Mouse (Mus musculus) neural tube, embryonic 14.5 days (tissue): ENCODE measurements around the gene Mitf. TPM values are rescaled to one million over a fixed set of nuclear protein-coding genes. Genes with fewer than 3 reads are reported as not detected.

Source experiments
- ATAC-seq: fragments of 200-750 bp; cut with Nextera tagmentation; 2 replicates; pipeline ENCODE4 v1.8.0; 2017; ENCODE audit warnings: low read depth, mild to moderate bottlenecking, moderate TSS enrichment, moderate library complexity
- H3K27ac ChIP-seq: fragments of 300-500 bp; sonication (generic); 2 replicates; pipeline ENCODE4 v1.5.1; 2014; ENCODE audit warnings: low read depth, mild to moderate bottlenecking, control low read depth, low read length, moderate library complexity, mixed read lengths
- H3K27me3 ChIP-seq: fragments of 300-500 bp; sonication (generic); 2 replicates; pipeline ENCODE4 v1.6.1; 2014; ENCODE audit warnings: low read length; ENCODE audit not compliant: control insufficient read depth, insufficient read depth
- H3K36me3 ChIP-seq: fragments of 300-500 bp; sonication (generic); 2 replicates; pipeline ENCODE4 v1.6.1; 2014; ENCODE audit warnings: low read length, mixed read lengths; ENCODE audit not compliant: control insufficient read depth, insufficient read depth
- H3K4me1 ChIP-seq: fragments of 300-500 bp; sonication (generic); 2 replicates; pipeline ENCODE4 v1.6.1; 2014; ENCODE audit warnings: low read length; ENCODE audit not compliant: control insufficient read depth, insufficient read depth
- H3K4me2 ChIP-seq: fragments of 300-500 bp; sonication (generic); 2 replicates; pipeline ENCODE4 v1.6.1; 2014; ENCODE audit warnings: mild to moderate bottlenecking, low read depth, low read length, control low read depth
- H3K4me3 ChIP-seq: fragments of 300-500 bp; sonication (generic); 2 replicates; pipeline ENCODE4 v1.5.1; 2014; ENCODE audit warnings: low read depth, low read length, control low read depth, mixed read lengths
- H3K9ac ChIP-seq: fragments of 300-500 bp; sonication (generic); replicated peaks from 2 replicates; pipeline ENCODE4 v1.6.1; 2014; ENCODE audit warnings: low read depth, mild to moderate bottlenecking, control low read depth, low read length, mixed read lengths
- H3K9me3 ChIP-seq: fragments of 300-500 bp; sonication (generic); 2 replicates; pipeline ENCODE4 v1.6.1; 2016; ENCODE audit warnings: low read length; ENCODE audit not compliant: control insufficient read depth
- WGBS: fragments of 180-500 bp; shearing (Covaris S2); extraction: QIAGEN DNeasy Blood & Tissue Kit; methylation state at CpG from one replicate; pipeline ENCODE4 v1.1.7; 2014; 5-methylcytosine and 5-hydroxymethylcytosine counted together
- polyA plus RNA-seq: library from polyadenylated mRNA; unstranded; fragments of >200 nt; fragmentation: Nextera tagmentation; extraction: Ambion mirVana; gene quantifications from 2 replicates; pipeline ENCODE4 v1.2.1, GENCODE M21; 2014

Gene Mitf
- polyA plus RNA-seq, 1 experiment from 2014 or later: 1.6 TPM

- no peaks in the 10 kb centered on the region for H3K36me3 ChIP-seq
- no peak overlapping the region for H3K4me3 ChIP-seq
- WGBS: 90% methylated on average over 4 of the region's 4 CpGs
- H3K27ac ChIP-seq: no peak overlapping the region
- no peak overlapping the region for H3K4me2 ChIP-seq
- H3K27me3 ChIP-seq: no peaks in the 10 kb centered on the region
- no peak for ATAC-seq
- H3K9ac ChIP-seq: no peak overlapping the region
- no peaks in the 10 kb centered on the region for H3K9me3 ChIP-seq
- no peaks in the 10 kb centered on the region for H3K4me1 ChIP-seq
Measured at GRCm38 (mm10) chr6:97832501-97832900, 25.6 kb downstream of the Mitf start.

DNA sequence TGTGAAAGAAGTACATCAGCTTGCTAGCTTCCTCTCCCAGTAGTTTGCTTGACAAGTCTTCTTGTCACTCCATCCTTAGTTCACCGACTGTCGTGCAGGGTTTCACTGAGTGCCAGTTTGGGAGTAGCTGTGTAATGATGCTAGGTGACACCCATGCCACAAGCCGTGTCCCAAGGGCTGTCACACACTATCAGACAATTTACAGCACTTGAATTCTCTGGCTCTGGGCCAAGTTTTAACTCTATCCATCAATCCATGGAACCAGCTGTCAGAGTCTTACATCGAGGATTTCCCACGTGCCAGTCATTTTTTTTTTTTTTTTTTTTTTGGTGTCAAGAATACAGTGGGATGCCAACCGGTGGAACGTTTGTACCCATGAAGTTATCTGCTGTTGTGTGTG, 29.3 kb downstream of the Mitf start:
- 74% methylated on average over 7 of the region's 7 CpGs for WGBS

DNA sequence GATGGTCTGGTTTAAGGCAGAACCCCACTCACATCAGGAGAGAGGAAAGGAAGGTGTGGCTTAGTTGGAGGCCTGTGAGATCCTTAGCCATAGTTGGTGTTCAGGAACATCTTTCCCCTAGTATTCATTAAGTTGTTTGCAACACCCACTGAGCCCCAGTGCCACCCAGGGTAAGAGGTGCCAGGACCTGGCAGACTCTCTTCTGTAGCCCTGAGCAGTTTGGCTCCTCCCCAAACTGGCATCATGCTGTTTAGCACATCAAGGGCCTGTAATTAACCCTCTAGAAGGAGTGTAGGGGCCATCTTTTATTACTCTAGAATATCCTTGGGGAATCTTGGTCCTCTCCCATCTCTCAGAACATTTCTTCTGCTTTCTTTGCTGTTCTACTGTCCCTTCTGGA, 30.9 kb downstream of the Mitf start:
- Histone ChIP-seq H3K9me3 (no peaks in the 10 kb centered on the region), H3K4me3 (no peak overlapping the region), H3K36me3 (no peaks in the 10 kb centered on the region), H3K4me1 (no peaks in the 10 kb centered on the region), H3K27me3 (no peaks in the 10 kb centered on the region), H3K27ac (no peak overlapping the region), H3K4me2 (no peak overlapping the region), H3K9ac (no peak overlapping the region)
- ATAC-seq: no peak

More for the DNA sequence above, 29.3 kb downstream of the Mitf start:
- Histone ChIP-seq H3K27me3 (no peaks in the 10 kb centered on the region), H3K4me3 (no peak overlapping the region), H3K4me2 (no peak overlapping the region), H3K9me3 (no peaks in the 10 kb centered on the region), H3K4me1 (no peaks in the 10 kb centered on the region), H3K36me3 (no peaks in the 10 kb centered on the region), H3K9ac (no peak overlapping the region), H3K27ac (no peak overlapping the region)
- no peak for ATAC-seq

GRCm38 (mm10) chr6:97839568-97839967, 32.7 kb downstream of the Mitf start:
- Histone ChIP-seq H3K4me1 (no peaks in the 10 kb centered on the region), H3K9me3 (no peaks in the 10 kb centered on the region), H3K4me3 (no peak overlapping the region), H3K27ac (no peak overlapping the region), H3K27me3 (no peaks in the 10 kb centered on the region), H3K9ac (no peak overlapping the region), H3K36me3 (no peaks in the 10 kb centered on the region), H3K4me2 (no peak overlapping the region)
- no peak for ATAC-seq

DNA sequence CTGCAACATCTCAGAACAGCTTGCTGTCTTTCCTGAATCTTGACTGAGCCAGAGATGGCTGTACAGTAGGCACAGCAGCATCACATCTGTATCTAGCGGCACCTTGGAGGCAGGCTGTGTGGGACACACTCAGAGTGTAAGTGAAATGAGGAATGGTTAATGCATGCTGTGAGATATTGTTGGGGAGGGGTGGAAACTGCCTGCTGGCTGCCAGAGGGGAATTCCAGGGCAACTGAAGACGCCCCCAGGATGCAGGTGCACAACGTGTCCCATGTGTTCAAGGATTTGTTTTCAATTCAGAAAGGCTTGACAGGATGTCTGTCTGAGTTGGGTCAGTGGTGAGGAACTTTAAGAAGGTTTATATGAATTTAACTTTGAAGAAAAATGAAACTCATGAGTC, 37.3 kb downstream of the Mitf start:
- H3K9ac ChIP-seq: no peak overlapping the region
- ATAC-seq: no peak
- H3K36me3 ChIP-seq: no peaks in the 10 kb centered on the region
- H3K9me3 ChIP-seq: no peaks in the 10 kb centered on the region
- no peak overlapping the region for H3K4me3 ChIP-seq
- no peaks in the 10 kb centered on the region for H3K27me3 ChIP-seq
- WGBS: 79% methylated on average over 3 of the region's 3 CpGs
- no peak overlapping the region for H3K4me2 ChIP-seq
- no peak overlapping the region for H3K27ac ChIP-seq
- no peaks in the 10 kb centered on the region for H3K4me1 ChIP-seq

DNA sequence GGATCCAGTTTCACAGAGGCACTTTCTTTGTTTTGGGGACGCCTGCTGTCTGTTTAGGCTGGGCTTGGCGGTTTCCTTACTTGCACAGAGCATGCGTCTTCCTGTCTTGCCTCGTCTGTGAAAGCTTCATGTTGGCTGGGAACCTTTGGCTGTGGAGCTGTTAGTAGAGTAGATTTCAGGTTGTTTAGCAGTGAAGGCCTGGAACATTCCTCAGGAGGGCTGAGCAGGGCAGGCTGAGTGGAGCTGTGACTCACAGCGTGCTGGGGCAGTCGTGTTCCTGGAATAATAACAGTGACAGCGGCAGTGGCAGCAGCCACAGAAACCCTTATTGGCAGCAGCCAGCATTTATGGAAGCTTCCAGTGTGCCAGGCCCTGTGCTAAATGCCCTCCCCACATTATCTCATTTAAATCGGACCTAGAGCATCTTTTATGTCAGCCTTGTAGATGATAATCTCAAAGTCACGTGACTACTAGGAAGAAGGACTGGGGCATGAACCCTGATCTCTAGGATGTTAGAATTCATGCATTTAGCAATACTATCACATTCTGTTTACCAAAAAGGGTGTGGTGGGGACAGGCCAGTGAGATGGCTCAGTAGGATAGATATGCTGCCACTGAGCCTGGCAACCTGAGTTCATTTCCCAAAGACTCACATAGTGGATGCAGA, 41.5 kb downstream of the Mitf start:
- ATAC-seq: no peak
- H3K36me3 ChIP-seq: no peaks in the 10 kb centered on the region
- no peak overlapping the region for H3K27ac ChIP-seq
- no peak overlapping the region for H3K9ac ChIP-seq
- no peaks in the 10 kb centered on the region for H3K4me1 ChIP-seq
- H3K9me3 ChIP-seq: no peaks in the 10 kb centered on the region
- no peak overlapping the region for H3K4me3 ChIP-seq
- 66% methylated on average over 9 of the region's 9 CpGs for WGBS
- no peaks in the 10 kb centered on the region for H3K27me3 ChIP-seq
- no peak overlapping the region for H3K4me2 ChIP-seq

DNA sequence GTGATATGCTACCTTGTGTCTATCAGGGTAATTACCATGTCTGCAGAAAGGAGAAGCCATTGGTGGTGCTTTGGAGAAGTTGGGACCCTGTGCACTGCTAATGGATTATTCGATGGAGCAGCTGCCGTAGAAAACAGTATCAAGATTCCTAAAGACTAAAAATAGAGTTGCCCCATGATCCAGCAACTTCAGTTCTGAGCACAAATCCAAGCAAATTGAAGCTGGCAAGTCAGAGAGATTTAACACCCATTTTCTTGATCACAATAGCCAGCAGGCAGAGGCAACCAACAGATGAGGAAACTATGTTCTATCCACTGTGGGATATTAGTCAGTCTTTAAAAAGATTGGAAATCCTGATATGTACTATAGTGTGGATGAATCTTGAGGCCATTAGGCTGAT, 47.4 kb downstream of the Mitf start:
- Histone ChIP-seq H3K27ac (no peak overlapping the region), H3K4me2 (no peak overlapping the region), H3K4me1 (no peaks in the 10 kb centered on the region), H3K9me3 (no peaks in the 10 kb centered on the region), H3K9ac (no peak overlapping the region), H3K27me3 (no peaks in the 10 kb centered on the region), H3K36me3 (no peaks in the 10 kb centered on the region), H3K4me3 (no peak overlapping the region)
- WGBS: 99% methylated on average over 2 of the region's 2 CpGs
- no peak for ATAC-seq

DNA sequence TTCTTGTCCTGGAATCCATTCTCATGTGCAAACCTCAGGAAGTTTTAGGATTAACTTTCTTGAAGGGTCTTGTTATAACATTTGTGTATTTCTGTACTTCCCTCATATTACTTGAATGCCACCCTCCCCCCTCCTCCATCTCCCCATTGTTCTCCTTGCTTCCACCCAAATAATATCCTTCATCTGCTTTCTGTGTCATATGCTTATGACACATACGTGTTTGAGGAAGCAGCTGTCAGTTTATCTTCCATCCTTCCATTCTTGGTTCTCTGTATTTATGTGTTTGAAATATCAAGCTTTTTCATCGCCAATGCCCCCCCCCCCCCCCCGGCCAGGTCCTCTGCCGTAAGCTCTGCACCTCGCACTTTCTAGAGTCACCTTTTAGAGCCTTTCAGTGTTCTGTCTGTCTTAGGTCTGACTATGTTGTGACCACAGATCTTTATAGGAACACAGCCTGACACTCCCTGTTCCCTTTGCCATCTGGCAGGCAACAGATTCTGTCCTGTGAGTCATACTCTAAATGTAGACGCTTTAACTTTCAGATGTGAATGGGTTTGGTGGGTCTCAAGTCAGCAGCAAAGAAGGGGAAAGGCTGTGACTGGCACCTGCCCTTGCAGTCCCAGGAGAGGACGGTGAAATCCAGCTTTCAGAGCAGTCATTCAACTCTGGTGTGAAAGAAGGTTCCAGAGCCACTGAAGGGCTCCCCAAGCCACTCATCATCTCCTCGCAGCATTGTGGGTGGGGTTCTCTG, 48.7 kb downstream of the Mitf start:
- 88% methylated on average over 8 of the region's 8 CpGs for WGBS
- H3K4me3 ChIP-seq: no peak overlapping the region
- no peak overlapping the region for H3K9ac ChIP-seq
- no peaks in the 10 kb centered on the region for H3K4me1 ChIP-seq
- H3K4me2 ChIP-seq: no peak overlapping the region
- H3K27me3 ChIP-seq: no peaks in the 10 kb centered on the region
- no peaks in the 10 kb centered on the region for H3K36me3 ChIP-seq
- no peaks in the 10 kb centered on the region for H3K9me3 ChIP-seq
- H3K27ac ChIP-seq: no peak overlapping the region
- ATAC-seq: no peak

GRCm38 (mm10) chr6:97856502-97856901, 49.6 kb downstream of the Mitf start:
- no peak overlapping the region for H3K4me2 ChIP-seq
- no peaks in the 10 kb centered on the region for H3K27me3 ChIP-seq
- ATAC-seq: no peak
- H3K36me3 ChIP-seq: no peaks in the 10 kb centered on the region
- H3K27ac ChIP-seq: no peak overlapping the region
- no peak overlapping the region for H3K4me3 ChIP-seq
- no peaks in the 10 kb centered on the region for H3K4me1 ChIP-seq
- 86% methylated on average over 8 of the region's 8 CpGs for WGBS
- H3K9me3 ChIP-seq: no peaks in the 10 kb centered on the region
- H3K9ac ChIP-seq: no peak overlapping the region
